Mouse (Mus musculus) myocyte (in vitro differentiated cells): ENCODE results near the gene Mylk.
"Not testable (repeated sequence)": the region's sequence is repeated elsewhere in the genome, so short reads cannot be mapped to it uniquely, and the experiment has no call there.

Source experiments
- CEBPB ChIP-seq: IDR thresholded peaks from 2 replicates; pipeline ENCODE4 v1.6.1; 2011; ENCODE audit warnings: mild to moderate bottlenecking, moderate library complexity; ENCODE audit not compliant: poor library complexity, insufficient read depth, severe bottlenecking
- MYOG ChIP-seq, 3 experiments: IDR thresholded peaks; one replicate each; pipeline ENCODE4 v1.6.1; 2011; ENCODE audit warnings: control low read depth in 2 of 3, low read depth in 2 of 3, mild to moderate bottlenecking in 2 of 3; ENCODE audit not compliant: insufficient read length in 2 of 3, control insufficient read depth in 1 of 3, insufficient read depth in 1 of 3
- POLR2A ChIP-seq: IDR thresholded peaks from one replicate; pipeline ENCODE4 v1.6.1; 2011; ENCODE audit warnings: low read depth, mild to moderate bottlenecking, control low read depth, moderate library complexity; ENCODE audit not compliant: insufficient read length
- POLR2AphosphoS2 ChIP-seq: IDR thresholded peaks from one replicate; pipeline ENCODE4 v1.6.1; 2011; ENCODE audit warnings: low read depth, control low read depth; ENCODE audit not compliant: insufficient read length
- TCF12 ChIP-seq: IDR thresholded peaks from one replicate; pipeline ENCODE4 v1.6.1; 2011; ENCODE audit warnings: mild to moderate bottlenecking, control low read depth; ENCODE audit not compliant: poor library complexity, insufficient read depth, severe bottlenecking
- TCF3 ChIP-seq: IDR thresholded peaks from one replicate; pipeline ENCODE4 v1.6.1; 2011; ENCODE audit warnings: low read depth, control low read depth; ENCODE audit not compliant: insufficient read length

- not testable (repeated sequence) for TF ChIP-seq POLR2AphosphoS2; POLR2A; CEBPB; TCF3; TCF12; MYOG (IDR thresholded peaks at IDR 0.05; ENCODE audit: control insufficient read depth in 1 of 3, insufficient read depth in 1 of 3, insufficient read length in 2 of 3, low read depth in 2 of 3)
These were observed 68.2 kb downstream of the Mylk start for GRCm38 (mm10) chr16:34813161-34813560.
